Mouse (Mus musculus) embryonic fibroblast, embryonic 13.5 days (primary cell): ENCODE data around the gene Entpd8. TPM values are rescaled to one million over a fixed set of nuclear protein-coding genes. Genes with fewer than 3 reads are reported as not detected.

Source experiments
- H3K27ac ChIP-seq: 2 replicates; pipeline ENCODE4 v1.5.1; 2012; ENCODE audit warnings: low read length, control low read depth, inconsistent platforms; ENCODE audit not compliant: insufficient read depth
- H3K4me1 ChIP-seq: 2 replicates; pipeline ENCODE4 v1.6.1; 2011; ENCODE audit warnings: low read length; ENCODE audit not compliant: control insufficient read depth, insufficient read depth
- H3K4me3 ChIP-seq: 2 replicates; pipeline ENCODE4 v1.5.1; 2011; ENCODE audit warnings: mild to moderate bottlenecking, control low read depth, low read length; ENCODE audit not compliant: insufficient read depth
- CTCF ChIP-seq: IDR thresholded peaks from 2 replicates; pipeline ENCODE4 v1.5.1; 2011; ENCODE audit warnings: mild to moderate bottlenecking, control low read depth, low read length, moderate library complexity, borderline replicate concordance; ENCODE audit not compliant: insufficient read depth
- POLR2A ChIP-seq: IDR thresholded peaks from 2 replicates; pipeline ENCODE4 v1.6.1; 2011; ENCODE audit warnings: low read depth, mild to moderate bottlenecking, control low read depth, low read length, moderate library complexity
- polyA plus RNA-seq: library from polyadenylated mRNA; stranded (reverse); fragments of >200 nt; gene quantifications from 2 replicates; pipeline ENCODE4 v1.2.4, GENCODE M21; 2011; ENCODE audit warnings: low read depth; ENCODE audit not compliant: missing spikeins, insufficient read length

Entpd8 gene
- polyA plus RNA-seq, result not detected in 2 replicates

DNA sequence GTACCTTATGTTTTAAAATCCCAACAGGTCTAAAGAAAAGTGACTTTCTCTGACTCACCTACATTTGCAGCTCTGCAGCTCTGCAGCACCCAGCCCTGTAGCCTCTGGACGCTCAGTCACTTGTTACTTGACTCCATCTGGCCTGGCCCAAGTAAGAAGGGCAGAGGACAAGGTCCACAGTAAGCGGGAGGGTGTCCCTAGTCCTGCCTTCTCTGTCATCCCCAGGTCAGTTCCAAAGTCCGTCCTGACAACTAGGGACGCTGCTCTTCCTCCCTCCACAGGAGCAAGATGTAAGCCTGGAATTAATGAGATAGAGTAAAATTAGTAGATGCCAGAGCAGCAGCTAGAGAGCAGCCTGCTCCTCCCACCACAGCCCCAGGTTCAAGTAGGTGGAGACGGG lies at the start of gene Entpd8:
Gene Entpd8 (plus strand): TSS at position 229 of the 400 bp plus-strand sequence.
- no peaks in the 10 kb centered on the region for H3K4me1 ChIP-seq
- no peak within 1 kb of the TSS for H3K27ac ChIP-seq
- H3K4me3 ChIP-seq, result no peak within 1 kb of the TSS
- no peak for TF ChIP-seq CTCF

DNA sequence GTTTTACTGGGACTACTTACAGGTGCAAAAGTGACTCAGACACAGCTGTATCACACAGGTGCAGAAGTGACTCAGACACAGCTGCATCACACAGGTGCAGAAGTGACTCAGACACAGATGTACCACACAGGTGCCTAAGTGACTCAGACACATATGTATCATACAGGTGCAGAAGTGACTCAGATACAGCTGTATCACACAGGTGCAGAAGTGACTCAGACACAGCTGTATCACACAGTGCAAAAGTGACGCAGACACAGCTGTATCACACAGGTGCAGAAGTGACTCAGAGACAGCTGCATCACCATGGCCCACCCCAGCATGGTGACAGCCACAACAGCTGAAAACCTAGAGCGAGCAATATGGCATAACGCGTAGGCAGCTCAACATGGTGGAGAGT lies 45.1 kb upstream of the Entpd8 start:
- Histone ChIP-seq H3K4me1 (no peaks in the 10 kb centered on the region), H3K4me3 (no peak overlapping the region), H3K27ac (no peak overlapping the region)
- TF ChIP-seq POLR2A (no peak), CTCF (no peak)

DNA sequence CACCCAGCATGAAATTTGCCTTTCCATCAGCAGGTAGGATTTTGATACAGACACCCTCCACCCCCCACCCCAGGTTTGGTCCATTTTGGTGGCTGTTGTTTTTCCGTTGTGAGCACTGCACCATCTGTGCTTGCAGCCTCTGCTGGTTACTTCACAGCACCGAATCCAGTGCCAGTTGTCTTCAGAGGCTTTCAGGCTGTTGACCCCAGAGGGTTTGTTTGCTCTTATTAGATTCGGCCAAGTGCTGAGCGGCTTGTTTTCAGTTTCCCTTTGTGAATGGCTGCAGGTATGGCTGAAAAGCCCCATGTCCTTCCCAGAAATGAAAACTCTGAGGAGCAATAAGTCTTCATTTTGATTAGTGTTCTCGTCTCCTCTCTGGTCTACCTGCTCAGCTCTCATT lies 40.0 kb upstream of the Entpd8 start:
- H3K4me1 ChIP-seq, result no peaks in the 10 kb centered on the region
- TF ChIP-seq CTCF (no peak), POLR2A (no peak)
- no peak overlapping the region for H3K4me3 ChIP-seq
- H3K27ac ChIP-seq, result no peak overlapping the region

DNA sequence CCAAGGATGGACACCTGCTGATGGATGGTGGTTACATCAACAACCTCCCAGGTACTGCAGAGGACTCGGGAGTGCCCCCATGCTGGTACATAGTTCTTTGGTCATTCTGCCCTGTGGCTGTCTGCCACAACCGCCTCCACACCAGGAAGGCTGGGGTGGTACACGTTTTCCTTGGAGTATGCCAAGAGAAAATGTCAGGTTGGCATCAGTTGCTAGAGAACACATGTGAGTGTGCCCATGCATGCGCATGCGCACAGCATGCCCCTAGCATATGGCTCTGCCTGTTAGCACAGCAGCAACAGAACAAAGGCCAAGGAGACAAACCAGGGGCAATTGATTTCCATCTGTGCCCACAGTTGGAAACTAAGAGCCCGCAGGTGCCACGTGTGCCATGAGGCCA lies 29.2 kb upstream of the Entpd8 start:
- Histone ChIP-seq H3K4me3 (no peak overlapping the region), H3K4me1 (no peaks in the 10 kb centered on the region), H3K27ac (no peak overlapping the region)
- no peak for TF ChIP-seq CTCF
- no peak for TF ChIP-seq POLR2A

DNA sequence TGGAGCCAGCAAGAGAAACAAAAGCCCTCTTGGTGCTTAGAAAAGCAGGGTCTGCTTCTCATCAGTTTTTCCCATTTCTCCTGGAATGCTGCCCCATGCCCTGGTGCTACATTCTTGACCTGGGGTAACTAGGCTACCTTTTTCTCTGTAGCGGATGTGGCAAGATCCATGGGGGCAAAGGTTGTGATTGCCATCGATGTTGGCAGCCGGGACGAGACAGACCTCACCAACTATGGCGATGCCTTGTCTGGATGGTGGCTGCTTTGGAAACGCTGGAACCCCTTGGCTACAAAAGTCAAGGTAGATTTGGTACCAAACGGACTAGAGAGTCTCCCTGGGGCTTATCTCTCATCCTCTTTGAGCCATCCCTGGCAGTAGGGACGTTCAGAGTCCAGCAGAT lies 28.7 kb upstream of the Entpd8 start:
- TF ChIP-seq CTCF, result no peak
- TF ChIP-seq POLR2A, result no peak
- H3K4me1 ChIP-seq, result no peaks in the 10 kb centered on the region
- H3K4me3 ChIP-seq, result no peak overlapping the region
- H3K27ac ChIP-seq, result no peak overlapping the region

DNA sequence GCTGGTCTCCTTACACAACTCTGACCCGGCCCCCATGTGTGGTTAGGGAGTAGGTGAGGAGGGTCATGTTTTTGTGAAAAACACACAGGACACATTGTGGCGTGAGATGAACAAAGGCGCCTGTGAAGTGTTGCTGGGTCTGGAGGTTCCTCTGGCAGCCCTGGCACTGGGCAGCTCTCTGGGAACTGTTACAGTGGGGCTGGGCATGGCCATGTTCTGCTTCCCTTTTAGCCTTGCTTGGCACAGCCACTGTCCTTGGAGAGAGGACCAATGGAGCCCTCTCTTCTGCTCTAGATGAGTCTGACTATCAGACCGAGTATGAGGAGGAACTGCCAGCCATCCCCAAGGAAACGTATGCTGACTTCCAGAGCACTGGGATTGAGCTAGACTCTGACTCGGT lies 27.0 kb upstream of the Entpd8 start:
- TF ChIP-seq CTCF, result no peak
- no peak for TF ChIP-seq POLR2A
- Histone ChIP-seq H3K27ac (no peak overlapping the region), H3K4me3 (no peak overlapping the region), H3K4me1 (no peaks in the 10 kb centered on the region)

DNA sequence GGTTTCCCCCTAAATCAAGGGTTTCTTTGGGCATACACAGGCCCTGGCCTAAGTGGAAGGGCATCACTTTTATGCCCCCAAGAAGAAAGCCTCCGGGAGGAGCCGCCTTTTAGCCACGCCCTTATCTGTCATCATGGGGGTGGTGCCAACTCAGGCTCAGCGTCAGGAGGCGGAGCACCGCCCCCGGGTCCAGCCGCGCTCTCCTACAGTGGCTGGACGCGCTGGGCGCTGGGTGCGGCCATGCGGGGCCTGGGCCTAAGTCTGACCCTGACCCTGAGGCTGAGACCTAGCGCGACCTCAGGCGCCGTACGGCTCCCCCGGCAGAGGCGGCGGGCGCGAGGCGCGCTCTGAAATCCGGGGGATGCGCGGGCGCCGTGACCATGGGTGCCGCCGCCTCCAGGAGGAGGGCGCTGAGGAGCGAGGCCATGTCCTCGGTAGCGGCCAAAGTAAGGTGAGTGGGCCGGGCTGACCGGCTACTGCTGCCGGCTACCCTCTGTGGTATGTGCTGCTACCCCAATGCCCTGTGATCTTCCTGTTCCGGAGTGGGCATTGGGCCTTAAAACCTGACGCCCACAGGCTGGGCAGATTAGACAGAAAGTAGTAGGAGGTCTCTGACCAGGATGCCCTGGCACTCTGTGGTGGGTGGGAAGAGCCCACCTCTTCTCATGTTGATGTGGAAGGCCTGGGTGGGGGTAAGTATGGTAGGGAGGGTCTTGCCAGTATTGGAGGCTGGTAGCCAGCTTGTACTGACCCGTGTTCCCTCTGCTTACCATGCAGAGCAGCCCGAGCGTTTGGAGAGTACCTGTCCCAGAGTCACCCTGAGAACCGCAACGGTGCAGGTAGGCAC lies 25.7 kb upstream of the Entpd8 start, which contains the start of gene Nsmf:
Gene Nsmf (plus strand): TSS at position 135 of the 847 bp plus-strand sequence.
- TF ChIP-seq CTCF (0 out of 2 replicates have a peak, but pooled peaks have one; percentile 1), POLR2A (peak; percentile 94)
- no peak within 1 kb of the TSS for H3K27ac ChIP-seq
- peak within 1 kb of the TSS; percentile 87 for H3K4me3 ChIP-seq
- H3K4me1 ChIP-seq, result no peaks in the 10 kb centered on the region

DNA sequence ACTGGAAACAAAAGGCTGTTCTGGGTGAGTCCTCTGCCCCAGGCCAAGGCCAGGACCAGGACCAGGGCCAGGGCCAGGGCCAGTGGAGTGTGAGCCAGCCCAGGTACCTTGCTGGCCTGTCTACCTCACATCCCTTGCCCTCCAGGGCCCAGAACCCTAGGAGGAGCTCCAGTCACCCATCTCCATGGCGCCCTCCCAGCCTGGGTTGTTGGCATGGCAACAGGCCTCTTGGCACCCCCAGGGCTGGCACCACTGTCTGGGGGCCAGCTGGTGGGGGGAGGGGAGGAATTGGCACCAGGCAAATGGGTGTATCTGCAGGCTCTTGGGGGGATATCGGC lies 25.1 kb upstream of the Entpd8 start:
- Histone ChIP-seq H3K4me1 (no peaks in the 10 kb centered on the region), H3K4me3 (peak overlapping the region; percentile 87), H3K27ac (no peak overlapping the region)
- TF ChIP-seq CTCF (no peak), POLR2A (no peak)

DNA sequence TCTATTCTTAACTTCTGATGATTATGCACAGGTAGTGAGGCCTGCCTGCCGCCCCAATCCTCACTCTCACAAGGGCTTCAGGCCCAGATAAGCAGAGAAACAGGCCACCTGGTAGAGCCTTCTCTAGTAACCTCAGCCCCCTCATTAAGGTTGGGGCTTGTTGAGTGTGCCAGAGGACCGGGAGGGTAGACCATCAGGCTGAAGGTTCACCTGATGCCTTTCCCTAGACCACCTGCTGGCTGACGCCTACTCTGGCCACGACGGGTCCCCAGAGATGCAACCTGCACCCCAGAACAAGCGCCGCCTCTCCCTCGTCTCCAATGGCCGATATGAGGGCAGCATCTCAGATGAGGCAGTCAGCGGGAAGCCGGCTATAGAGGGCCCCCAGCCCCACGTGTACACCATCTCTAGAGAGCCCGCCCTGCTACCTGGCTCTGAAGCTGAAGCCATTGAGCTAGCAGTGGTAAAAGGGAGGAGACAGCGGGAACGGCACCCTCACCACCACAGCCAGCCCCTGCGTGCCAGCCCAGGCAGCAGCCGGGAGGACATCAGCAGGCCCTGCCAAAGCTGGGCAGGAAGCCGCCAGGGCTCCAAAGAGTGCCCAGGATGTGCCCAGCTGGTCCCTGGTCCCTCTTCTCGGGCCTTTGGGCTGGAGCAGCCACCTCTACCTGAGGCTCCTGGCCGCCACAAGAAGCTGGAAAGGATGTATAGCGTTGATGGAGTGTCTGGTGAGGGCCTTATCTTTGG lies 24.5 kb upstream of the Entpd8 start:
- H3K27ac ChIP-seq, result no peak overlapping the region
- TF ChIP-seq CTCF (no peak), POLR2A (no peak)

DNA sequence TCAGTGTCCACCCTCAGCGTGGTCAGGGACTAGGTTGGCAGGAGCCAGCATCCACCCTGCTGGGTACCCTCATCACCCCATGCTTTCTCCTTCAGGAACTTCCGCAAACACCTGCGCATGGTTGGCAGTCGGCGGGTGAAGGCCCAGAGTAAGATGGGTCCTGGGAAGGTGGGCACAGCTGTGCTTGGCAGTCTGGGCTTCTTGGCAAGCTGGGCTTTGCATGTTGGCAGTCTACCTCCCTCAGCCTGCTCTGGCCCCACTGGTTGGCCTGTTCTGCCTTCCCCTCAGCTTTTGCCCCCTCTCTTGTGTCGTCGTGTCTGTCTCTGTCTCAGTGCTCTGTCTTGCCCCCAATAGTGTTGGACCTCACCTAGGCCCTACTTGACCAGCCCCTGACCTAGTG lies 21.2 kb upstream of the Entpd8 start:
- H3K4me3 ChIP-seq, result no peak overlapping the region
- TF ChIP-seq POLR2A (no peak), CTCF (no peak)

More for the DNA sequence above, 24.5 kb upstream of the Entpd8 start:
- Histone ChIP-seq H3K4me3 (peak overlapping the region; percentile 87), H3K4me1 (no peaks in the 10 kb centered on the region)

More for the DNA sequence above, 21.2 kb upstream of the Entpd8 start:
- H3K27ac ChIP-seq, result no peak overlapping the region
- H3K4me1 ChIP-seq, result no peaks in the 10 kb centered on the region
